Mouse (Mus musculus): Measurements from ENCODE around the gene Tnfrsf19. TPM values are rescaled to one million over a fixed set of nuclear protein-coding genes. Genes with fewer than 3 reads are reported as not detected.

Tnfrsf19 gene
- total RNA-seq, 2 experiments from 2014 or later, result 55.7 to 64.8 TPM

DNA sequence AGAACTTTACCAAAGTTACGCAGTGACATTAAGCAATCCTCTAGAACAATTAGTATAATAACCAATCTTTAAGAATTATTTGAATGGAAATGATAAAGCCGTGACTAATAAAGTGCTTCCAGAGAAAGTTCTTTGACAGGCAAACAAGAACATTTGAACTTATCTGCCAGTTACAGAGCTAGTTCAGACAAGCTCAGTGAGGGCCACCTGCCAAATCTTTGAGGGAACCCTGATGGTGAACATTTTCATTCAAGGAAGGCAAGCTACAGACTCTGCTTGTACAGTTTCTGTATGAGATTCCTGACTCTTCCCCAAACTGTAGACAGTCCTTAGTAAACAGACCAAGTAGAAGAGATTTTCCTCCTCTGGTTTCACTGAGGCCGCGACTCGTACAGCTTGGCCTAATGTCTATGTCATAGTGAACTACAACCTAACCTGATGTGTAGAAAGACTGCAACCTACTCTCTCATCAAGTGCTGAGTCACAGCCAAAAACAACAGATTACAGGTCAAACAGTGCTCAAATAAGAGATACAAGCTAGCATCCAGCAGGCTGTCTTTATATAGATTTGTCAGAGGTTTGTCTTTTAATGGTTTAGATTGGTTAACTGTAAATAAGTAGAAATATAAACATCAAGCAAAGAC lies 65.9 kb downstream of the Tnfrsf19 start:
- intact Hi-C loops (cut with DNase I), result no loop called here
- DNase-seq (ENCODE audit: low spot score in 2 of 2), result no peak

DNA sequence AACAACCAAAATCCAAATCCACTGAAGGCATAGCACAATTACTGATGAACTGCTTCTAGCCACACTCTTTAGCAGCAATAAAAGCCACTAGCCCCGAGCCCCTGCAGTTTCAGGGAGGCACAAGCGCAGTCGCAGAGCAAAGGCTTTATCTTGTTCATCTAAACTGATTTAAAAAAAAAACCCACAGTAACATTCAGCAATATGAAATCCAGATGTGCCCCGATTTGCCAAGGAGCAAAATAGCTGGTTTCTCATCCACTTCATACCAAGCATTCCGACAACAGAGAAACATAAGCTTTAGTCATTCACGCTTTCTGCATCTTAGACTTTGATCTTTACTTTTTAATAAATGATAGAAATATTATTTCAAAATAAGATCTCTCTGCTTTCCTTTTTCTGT lies 68.2 kb downstream of the Tnfrsf19 start:
- no peak for DNase-seq (ENCODE audit: low spot score in 2 of 2)
- intact Hi-C loops (cut with DNase I), result no loop called here

DNA sequence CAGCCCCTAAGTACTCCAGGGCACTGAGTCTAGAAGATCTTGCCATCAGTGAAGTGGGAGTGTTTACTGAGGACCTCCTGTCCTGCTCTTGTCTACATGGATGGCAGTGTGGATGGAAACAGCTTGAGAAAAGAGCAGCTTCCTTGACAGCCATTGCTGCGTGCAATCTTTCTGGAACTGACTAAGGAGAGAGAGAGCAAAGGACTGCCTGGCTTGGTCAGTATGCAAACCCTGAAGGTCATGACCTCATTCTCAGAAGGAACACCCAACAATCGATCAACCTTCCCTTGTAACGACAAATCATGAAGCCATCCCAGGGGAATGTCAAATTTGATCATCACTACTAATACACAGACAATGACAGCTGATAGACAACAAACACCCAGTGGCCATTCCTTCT lies 70.1 kb downstream of the Tnfrsf19 start:
- intact Hi-C loops (cut with DNase I), result no loop called here
- no peak for DNase-seq (ENCODE audit: low spot score in 2 of 2)

DNA sequence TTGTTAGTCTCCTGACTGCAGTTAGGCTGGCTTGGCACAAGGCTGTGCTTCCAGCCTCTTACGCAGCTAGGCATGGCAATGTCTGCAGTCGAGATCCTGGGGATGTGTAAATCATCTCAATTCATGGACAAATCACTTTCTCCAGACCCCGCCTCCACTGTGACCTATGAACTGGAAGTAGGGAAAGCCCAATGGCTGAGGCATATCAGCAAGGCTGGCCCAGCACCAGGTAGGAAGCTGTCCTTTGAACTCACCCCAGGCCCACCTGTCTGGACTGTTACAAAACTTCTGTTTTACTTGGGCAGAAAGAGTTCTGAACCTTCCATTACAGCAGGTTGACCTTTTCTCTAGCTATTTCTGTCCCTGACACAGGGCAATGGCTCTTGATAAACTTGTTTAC lies 70.6 kb downstream of the Tnfrsf19 start:
- intact Hi-C loops (cut with DNase I), result no loop called here
- DNase-seq (ENCODE audit: low spot score in 2 of 2), result no peak

DNA sequence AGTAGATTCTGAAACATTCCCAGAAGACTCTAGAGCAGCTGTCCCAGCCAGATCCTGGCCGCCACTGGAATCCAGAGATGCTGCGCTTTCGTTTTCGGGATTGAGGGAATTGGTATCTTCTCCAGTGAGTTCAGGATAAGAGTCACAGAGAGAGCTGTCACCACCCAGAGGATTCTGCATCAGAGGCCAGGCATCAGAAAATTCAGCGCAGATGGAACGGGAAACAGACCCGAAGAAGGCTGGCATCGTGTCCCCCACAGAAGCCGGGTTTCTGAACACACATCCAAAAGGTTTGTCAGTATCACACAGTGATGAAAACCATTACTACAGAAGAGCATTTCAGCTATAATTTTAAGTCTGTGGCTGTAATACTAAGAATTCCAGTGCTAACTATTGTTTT lies 75.3 kb downstream of the Tnfrsf19 start:
- intact Hi-C loops (cut with DNase I), result loop anchor here (5.0 kb wide), 1 partner anchor 111 kb away; no protein-coding TSS in a partner anchor
- no peak for DNase-seq (ENCODE audit: low spot score in 2 of 2)

DNA sequence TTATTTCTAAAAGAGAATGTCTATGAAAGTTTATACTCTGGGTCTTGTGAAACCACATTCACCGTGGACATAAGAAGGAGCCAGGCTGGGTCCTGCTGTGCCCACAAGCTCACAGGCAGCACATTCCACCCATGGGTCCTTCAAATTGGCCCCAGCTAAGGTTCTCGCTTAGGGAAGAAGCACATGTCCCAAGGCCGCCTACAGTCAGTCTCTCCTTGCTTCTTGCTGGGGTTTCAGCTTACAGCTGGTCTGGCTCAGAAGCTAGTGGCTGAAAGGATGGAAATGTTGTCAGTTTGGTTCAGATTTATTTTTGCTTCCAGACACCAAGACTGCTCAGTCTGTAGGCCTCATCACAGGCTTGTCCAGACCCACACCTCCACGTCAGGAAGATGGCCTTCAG lies 80.2 kb downstream of the Tnfrsf19 start:
- DNase-seq (ENCODE audit: low spot score in 2 of 2), result peak in 1 of 2 experiments; percentile 67
- intact Hi-C loops (cut with DNase I), result loop anchor here (5.0 kb wide), 1 partner anchor 69 kb away; no protein-coding TSS in a partner anchor

DNA sequence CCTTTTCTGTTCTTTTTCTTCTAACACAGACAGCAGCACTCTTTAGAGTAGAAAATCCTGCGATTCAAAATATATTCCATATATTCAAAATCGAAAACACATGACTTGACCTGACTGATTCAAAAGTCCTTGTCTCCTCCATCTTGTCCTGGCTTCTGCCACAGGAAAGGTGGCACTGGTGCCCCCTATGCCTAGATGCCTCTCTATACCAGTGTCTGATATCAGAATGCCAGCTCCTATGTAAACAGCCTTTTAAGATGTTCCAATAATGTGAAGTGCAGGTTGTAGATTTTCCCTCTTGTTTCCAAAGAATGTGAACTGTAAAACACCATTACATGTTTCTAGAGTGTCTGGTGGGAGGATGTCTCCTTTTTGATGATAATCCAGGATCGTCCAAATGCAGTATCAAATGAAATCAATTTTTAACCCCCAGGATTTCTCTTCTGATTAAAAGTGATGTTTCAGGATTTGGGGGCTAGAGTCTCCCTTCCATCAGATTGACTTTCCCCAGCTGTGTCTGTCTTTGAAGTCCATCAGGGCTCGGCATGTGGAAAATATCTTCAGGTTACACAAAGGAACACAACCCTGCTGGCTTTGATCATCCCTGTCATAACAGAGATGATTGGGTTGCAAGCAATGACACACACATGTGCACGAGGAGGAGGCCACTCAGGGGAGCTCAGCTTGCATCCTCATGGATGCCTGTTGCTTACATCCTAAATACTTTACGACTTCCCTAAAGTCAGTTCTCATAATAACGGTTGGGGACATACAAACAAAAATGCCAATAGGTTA lies 82.1 kb downstream of the Tnfrsf19 start:
- intact Hi-C loops (cut with DNase I), result no loop called here
- no peak for DNase-seq (ENCODE audit: low spot score in 2 of 2)

DNA sequence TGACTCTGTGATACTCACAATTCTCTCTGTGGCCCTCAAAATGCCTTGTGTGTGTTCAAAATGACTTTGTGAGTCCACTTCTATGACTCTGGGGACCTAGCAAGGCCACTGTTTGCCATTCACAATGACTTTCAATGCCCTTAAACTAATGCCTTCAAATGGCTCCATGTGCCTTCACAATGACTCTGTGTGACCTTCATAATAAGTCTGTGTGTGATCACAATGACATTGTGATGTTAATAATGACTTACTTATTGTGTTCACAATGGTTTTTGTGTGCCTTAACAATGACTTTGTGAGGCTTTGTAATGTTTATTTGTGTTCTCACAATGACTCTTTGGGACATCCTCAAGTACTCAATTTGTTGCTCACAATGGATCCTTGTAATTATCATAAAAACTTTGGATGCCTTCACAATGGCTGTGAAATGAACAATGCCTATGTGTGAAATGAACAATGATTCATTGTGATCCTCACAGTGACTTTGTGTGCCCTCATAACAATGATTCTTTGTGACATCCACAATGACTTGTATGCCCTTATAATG lies 88.6 kb downstream of the Tnfrsf19 start:
- DNase-seq (ENCODE audit: low spot score in 2 of 2), result no peak
- intact Hi-C loops (cut with DNase I), result no loop called here

DNA sequence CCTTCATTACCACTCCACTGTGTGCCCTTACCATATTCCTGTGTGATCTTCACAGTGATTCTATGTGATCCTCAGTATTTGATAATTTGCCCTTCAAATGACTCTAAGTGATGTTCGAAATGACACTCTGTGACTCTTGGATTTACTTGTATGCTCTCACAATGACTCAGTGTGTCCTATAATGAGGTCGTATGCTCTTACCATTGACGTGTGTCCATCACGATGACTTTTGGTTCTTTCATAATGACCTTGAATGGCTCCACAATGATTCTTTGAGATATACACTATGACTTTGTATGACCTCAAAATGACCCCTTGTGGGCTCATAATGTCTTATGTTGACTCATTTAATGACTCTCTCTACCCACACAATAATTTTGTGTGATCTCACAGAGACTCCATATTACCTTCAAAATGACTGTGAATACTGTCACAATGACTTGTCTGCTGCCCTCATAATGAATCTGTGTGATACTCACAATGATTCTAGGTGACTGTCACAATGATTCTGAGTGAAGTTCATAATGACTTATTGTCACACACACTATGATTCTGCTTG lies 108.7 kb downstream of the Tnfrsf19 start:
- no peak for DNase-seq (ENCODE audit: low spot score in 2 of 2)
- intact Hi-C loops (cut with DNase I), result no loop called here

DNA sequence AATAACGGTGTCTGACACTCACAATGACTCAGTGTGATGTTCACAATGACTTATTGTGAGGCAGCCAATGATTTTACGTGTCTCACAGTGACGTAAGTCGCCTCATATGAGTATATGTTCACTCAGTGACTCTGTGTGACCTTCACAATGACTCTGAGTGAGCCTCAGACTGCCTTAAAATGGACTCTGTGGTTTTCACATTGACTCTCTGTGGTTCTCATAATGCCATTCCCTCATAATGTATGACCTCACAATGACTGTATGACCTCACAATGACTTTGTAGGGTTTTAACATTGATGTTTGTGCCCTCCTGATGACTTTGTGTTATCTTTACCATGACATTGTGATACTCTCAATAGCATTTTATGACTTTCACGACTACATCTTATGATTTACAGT lies 110.6 kb downstream of the Tnfrsf19 start:
- intact Hi-C loops (cut with DNase I), result no loop called here
- no peak for DNase-seq (ENCODE audit: low spot score in 2 of 2)

DNA sequence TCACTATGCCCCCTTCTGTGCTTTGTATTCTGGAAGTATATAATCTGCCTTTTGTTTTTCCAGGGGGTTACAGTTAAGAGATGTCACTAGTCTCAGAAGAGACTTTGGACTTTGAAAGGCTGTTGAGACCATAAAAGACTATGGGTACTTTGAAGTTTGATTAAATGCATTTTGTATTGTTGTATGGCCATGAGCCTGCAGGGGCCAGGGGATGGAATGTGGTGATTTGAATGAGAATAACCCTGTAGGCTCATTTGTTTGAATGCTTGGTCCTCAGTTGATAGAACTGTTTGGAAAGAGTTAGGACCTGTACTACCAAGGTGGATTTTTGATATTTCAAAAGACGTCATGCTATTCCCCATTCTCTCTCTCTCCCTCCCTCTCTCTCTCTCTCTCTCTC lies 120.3 kb downstream of the Tnfrsf19 start:
- DNase-seq (ENCODE audit: low spot score in 2 of 2), result no peak
- intact Hi-C loops (cut with DNase I), result no loop called here

DNA sequence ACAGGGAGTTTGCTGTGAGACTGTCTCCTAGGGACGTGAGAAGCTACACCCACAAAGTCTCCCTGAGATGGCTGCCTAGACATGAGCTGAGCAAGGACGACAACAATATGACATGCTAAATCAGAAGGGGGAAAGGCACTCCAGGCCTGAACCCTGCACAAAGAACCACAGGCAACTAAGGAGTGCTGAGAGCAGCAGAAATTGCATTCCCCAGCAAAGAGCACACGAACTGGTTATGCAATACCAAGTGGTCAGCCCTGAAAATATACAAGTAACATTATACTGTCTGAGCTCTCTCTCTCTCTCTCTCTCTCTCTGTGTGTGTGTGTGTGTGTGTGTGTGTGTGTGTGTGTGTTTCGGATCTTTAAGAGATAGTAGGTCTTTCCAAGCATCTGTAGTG lies 129.6 kb downstream of the Tnfrsf19 start:
- DNase-seq (ENCODE audit: low spot score in 2 of 2), result no peak
- intact Hi-C loops (cut with DNase I), result no loop called here

Other genes with a start within 250 kb of the Tnfrsf19 start
- 10 to 100 TPM; 59.7 to 68.4 TPM for gene Sacs, start 92.0 kb upstream of the Tnfrsf19 start, total RNA-seq (2021)
- gene Sgcg, start 212.0 kb upstream of the Tnfrsf19 start, total RNA-seq (2021), result not detected